Mouse (Mus musculus): ENCODE data around the gene Mybpc2.
A peak's percentile ranks its signal among the peaks of the same experiment; 100 is the strongest.

The Mybpc2 gene

GRCm38 (mm10) chr7:44546274-44546673 is 21.8 kb upstream of the Mybpc2 start:
- no peak for DNase-seq (ENCODE audit: low spot score in 2 of 2)

GRCm38 (mm10) chr7:44543071-44543470 is 18.6 kb upstream of the Mybpc2 start:
- no peak for DNase-seq (ENCODE audit: low spot score in 2 of 2)

- no peak for DNase-seq (ENCODE audit: low spot score in 2 of 2)
Observed at GRCm38 (mm10) chr7:44542555-44542954, 18.1 kb upstream of the Mybpc2 start.

GRCm38 (mm10) chr7:44538756-44539624 is 14.5 kb upstream of the Mybpc2 start:
- DNase-seq (ENCODE audit: low spot score in 2 of 2) = peak in 1 of 2 experiments; percentile 58

- no peak for DNase-seq (ENCODE audit: low spot score in 2 of 2)
Observed at GRCm38 (mm10) chr7:44537496-44537895, 13.0 kb upstream of the Mybpc2 start.

- no peak for DNase-seq (ENCODE audit: low spot score in 2 of 2)
Observed at GRCm38 (mm10) chr7:44537009-44537408, 12.6 kb upstream of the Mybpc2 start.

- no peak for DNase-seq (ENCODE audit: low spot score in 2 of 2)
Observed at GRCm38 (mm10) chr7:44536590-44536968, 12.1 kb upstream of the Mybpc2 start.

- peak in 1 of 2 experiments; percentile 67 for DNase-seq (ENCODE audit: low spot score in 2 of 2)
Observed at GRCm38 (mm10) chr7:44535657-44536589, 11.5 kb upstream of the Mybpc2 start.

- peak in 1 of 2 experiments; percentile 66 for DNase-seq (ENCODE audit: low spot score in 2 of 2)
Observed at GRCm38 (mm10) chr7:44534656-44535441, 10.4 kb upstream of the Mybpc2 start.

GRCm38 (mm10) chr7:44534242-44534641 is 9.8 kb upstream of the Mybpc2 start:
- peak; percentile 74 to 78 for DNase-seq (ENCODE audit: low spot score in 2 of 2)

- DNase-seq (ENCODE audit: low spot score in 2 of 2) = peak in 1 of 2 experiments; percentile 70
Observed at GRCm38 (mm10) chr7:44533746-44534045, 9.2 kb upstream of the Mybpc2 start.

GRCm38 (mm10) chr7:44532918-44533745 is 8.7 kb upstream of the Mybpc2 start:
- peak; percentile 72 to 80 for DNase-seq (ENCODE audit: low spot score in 2 of 2)

GRCm38 (mm10) chr7:44531946-44532732 is 7.7 kb upstream of the Mybpc2 start, which contains the start of gene Spib:
Gene Spib, minus strand, starts transcription at chr7:44532071.
- DNase-seq (ENCODE audit: low spot score in 2 of 2) = peak; percentile 67 to 79

GRCm38 (mm10) chr7:44531207-44531606 is 6.8 kb upstream of the Mybpc2 start:
- peak; percentile 66 to 77 for DNase-seq (ENCODE audit: low spot score in 2 of 2)

- DNase-seq (ENCODE audit: low spot score in 2 of 2) = no peak
Observed at GRCm38 (mm10) chr7:44530507-44530906, 6.1 kb upstream of the Mybpc2 start.

- DNase-seq (ENCODE audit: low spot score in 2 of 2) = peak in 1 of 2 experiments; percentile 38
Observed at GRCm38 (mm10) chr7:44529518-44529917, 5.1 kb upstream of the Mybpc2 start.

- DNase-seq (ENCODE audit: low spot score in 2 of 2) = peak; percentile 79 to 93
Observed at GRCm38 (mm10) chr7:44527483-44528398, 3.3 kb upstream of the Mybpc2 start.

GRCm38 (mm10) chr7:44526414-44527154 is 2.1 kb upstream of the Mybpc2 start:
- DNase-seq (ENCODE audit: low spot score in 2 of 2) = no peak

Data from spleen, postnatal 4 days (tissue).